Mouse (Mus musculus) kidney, postnatal 14 days (tissue): Measurements from ENCODE around the gene Smco1.

ENCODE experiments used
- DNase-seq: peaks from one replicate; pipeline ENCODE4 v3.0.0; 2022; ENCODE audit warnings: mixed read lengths

The Smco1 gene

DNA sequence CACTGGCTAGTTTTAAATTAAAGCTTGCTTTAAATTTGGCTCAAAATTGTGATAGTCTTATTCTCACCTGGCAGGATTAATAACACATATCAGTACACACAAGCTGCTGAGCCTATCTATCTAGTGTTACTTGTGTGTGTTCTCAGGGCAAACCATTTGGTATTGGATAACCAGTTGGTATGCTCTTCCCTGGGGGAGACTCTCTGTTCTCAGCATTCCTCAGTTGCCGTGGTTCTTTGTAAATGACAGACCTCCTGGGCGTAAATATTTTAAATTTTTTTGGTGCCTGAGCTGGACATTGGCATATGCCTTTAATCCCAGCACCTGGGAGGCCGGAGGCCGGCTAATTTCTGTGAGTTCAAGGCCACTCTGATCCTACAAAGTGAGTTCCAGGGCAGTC, 41.6 kb downstream of the Smco1 start:
- DNase-seq = peak; percentile 20

- no peak for DNase-seq
Observed at GRCm38 (mm10) chr16:32316601-32317000, 45.3 kb downstream of the Smco1 start.

GRCm38 (mm10) chr16:32323953-32324352, 52.7 kb downstream of the Smco1 start:
- no peak for DNase-seq
